Mouse (Mus musculus) liver, embryonic 16.5 days (tissue): ENCODE measurements around the gene Nlrp9c. TPM values are rescaled to one million over a fixed set of nuclear protein-coding genes. Genes with fewer than 3 reads are reported as not detected.
"Not testable (repeated sequence)": the region's sequence is repeated elsewhere in the genome, so short reads cannot be mapped to it uniquely, and the experiment has no call there.

Source experiments
- ATAC-seq: fragments of 200-750 bp; cut with Nextera tagmentation; 2 replicates; pipeline ENCODE4 v1.8.0; 2017; ENCODE audit warnings: low read depth, mild to moderate bottlenecking, moderate number of reproducible peaks, moderate library complexity
- H3K27ac ChIP-seq: fragments of 300-500 bp; sonication (generic); 2 replicates; pipeline ENCODE4 v1.5.1; 2014; ENCODE audit warnings: mild to moderate bottlenecking, low read length
- H3K27me3 ChIP-seq: fragments of 300-500 bp; sonication (generic); 2 replicates; pipeline ENCODE4 v1.6.1; 2014; ENCODE audit warnings: low read depth, low read length, mixed read lengths; ENCODE audit not compliant: control insufficient read depth, insufficient read depth
- H3K36me3 ChIP-seq: fragments of 300-500 bp; sonication (generic); 2 replicates; pipeline ENCODE4 v1.6.1; 2014; ENCODE audit warnings: mild to moderate bottlenecking; ENCODE audit not compliant: control insufficient read depth, insufficient read depth
- H3K4me1 ChIP-seq: fragments of 300-500 bp; sonication (generic); 2 replicates; pipeline ENCODE4 v1.6.1; 2014; ENCODE audit warnings: low read depth, low read length, mixed read lengths; ENCODE audit not compliant: control insufficient read depth
- H3K4me2 ChIP-seq: fragments of 300-500 bp; sonication (generic); 2 replicates; pipeline ENCODE4 v1.6.1; 2014; ENCODE audit warnings: low read depth, low read length, mixed read lengths
- H3K4me3 ChIP-seq: fragments of 300-500 bp; sonication (generic); 2 replicates; pipeline ENCODE4 v1.5.1; 2014; ENCODE audit warnings: low read depth, mild to moderate bottlenecking, low read length
- H3K9ac ChIP-seq: fragments of 300-500 bp; sonication (generic); 2 replicates; pipeline ENCODE4 v1.6.1; 2014; ENCODE audit warnings: low read depth, low read length
- H3K9me3 ChIP-seq: fragments of 300-500 bp; sonication (generic); replicated peaks from 2 replicates; pipeline ENCODE4 v1.6.1; 2016; ENCODE audit warnings: low read length; ENCODE audit not compliant: control insufficient read depth
- WGBS: fragments of 180-500 bp; shearing (Covaris S2); extraction: QIAGEN DNeasy Blood & Tissue Kit; methylation state at CpG from one replicate; pipeline ENCODE4 v1.1.7; 2014; ENCODE audit not compliant: insufficient replicate concordance; 5-methylcytosine and 5-hydroxymethylcytosine counted together
- polyA plus RNA-seq: library from polyadenylated mRNA; unstranded; fragments of >200 nt; fragmentation: Nextera tagmentation; extraction: Ambion mirVana; gene quantifications from 2 replicates; pipeline ENCODE4 v1.2.1, GENCODE M21; 2015

Gene Nlrp9c
- polyA plus RNA-seq = not detected in 2 replicates

GRCm38 (mm10) chr7:26403600-26403999, at the start of gene Nlrp9c:
TSS of gene Nlrp9c (minus strand) at chr7:26403700.
- not testable (repeated sequence) for H3K27ac ChIP-seq, H3K4me3 ChIP-seq, H3K36me3 ChIP-seq, H3K9me3 ChIP-seq, H3K9ac ChIP-seq, H3K4me2 ChIP-seq, H3K4me1 ChIP-seq, ATAC-seq, H3K27me3 ChIP-seq
- 37% methylated on average over 2 of the region's 2 CpGs for WGBS

DNA sequence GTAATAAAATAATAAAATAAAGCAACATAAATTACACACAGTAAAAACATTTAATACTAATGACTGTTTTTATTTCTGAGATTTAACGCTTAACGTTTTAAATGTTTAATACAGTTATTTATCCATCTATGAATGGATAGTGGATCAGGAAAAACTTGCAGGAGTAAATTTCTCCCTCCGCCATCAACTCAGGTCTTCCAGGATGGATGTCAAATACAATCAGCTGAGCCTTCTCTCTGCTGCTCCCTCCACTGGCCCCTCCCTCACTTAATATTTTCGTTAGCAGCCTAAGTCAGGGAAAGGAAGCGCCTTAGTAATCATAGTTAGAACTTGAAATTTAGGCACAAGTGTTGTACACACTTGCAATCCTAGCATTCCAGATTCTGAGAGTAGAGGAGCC, 31.3 kb upstream of the Nlrp9c start, which contains the start of gene Nlrp4a:
Nlrp4a (plus strand) TSS at position 301 of the 400 bp plus-strand sequence.
- no peaks in the 10 kb centered on the region for H3K4me1 ChIP-seq
- H3K9ac ChIP-seq = no peak within 1 kb of the TSS
- H3K27ac ChIP-seq = no peak within 1 kb of the TSS
- no peaks in the 10 kb centered on the region for H3K27me3 ChIP-seq
- WGBS = 62% methylated on average over 5 of the region's 5 CpGs
- no peak for ATAC-seq
- no peak within 1 kb of the TSS for H3K4me3 ChIP-seq
- no peaks in the 10 kb centered on the region for H3K9me3 ChIP-seq
- no peaks in the 10 kb centered on the region for H3K36me3 ChIP-seq
- H3K4me2 ChIP-seq = no peak within 1 kb of the TSS

DNA sequence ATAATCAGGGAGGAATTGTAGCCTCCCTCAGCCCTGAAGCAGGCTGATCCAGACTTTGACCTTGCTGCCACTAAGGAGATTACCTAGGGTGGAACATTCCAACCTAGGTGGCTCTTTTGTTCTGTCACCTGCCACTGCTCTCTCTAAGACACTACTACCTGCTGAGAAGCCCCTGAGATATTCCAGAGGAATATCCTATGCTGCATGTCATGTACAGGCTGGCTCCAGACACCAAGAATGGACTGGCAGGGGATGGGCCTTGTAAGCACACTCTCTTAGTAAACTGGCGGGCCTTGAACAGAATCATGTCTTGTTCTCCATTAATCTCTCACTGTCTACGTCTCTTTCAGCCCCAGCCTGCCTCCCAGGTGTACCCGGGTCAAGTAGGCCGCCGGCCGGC, 11.7 kb downstream of the Nlrp9c start:
- 72% methylated on average over 6 of the region's 6 CpGs for WGBS
- not testable (repeated sequence) for H3K9me3 ChIP-seq, H3K27ac ChIP-seq, ATAC-seq, H3K4me3 ChIP-seq, H3K4me2 ChIP-seq, H3K4me1 ChIP-seq, H3K36me3 ChIP-seq, H3K9ac ChIP-seq, H3K27me3 ChIP-seq

- H3K27me3 ChIP-seq, H3K36me3 ChIP-seq, H3K9ac ChIP-seq, ATAC-seq, H3K9me3 ChIP-seq, H3K4me2 ChIP-seq, H3K27ac ChIP-seq, H3K4me1 ChIP-seq, H3K4me3 ChIP-seq: not testable (repeated sequence)
- 52% methylated on average over 2 of the region's 2 CpGs for WGBS
Measured at GRCm38 (mm10) chr7:26391137-26391536, 12.4 kb downstream of the Nlrp9c start.

GRCm38 (mm10) chr7:26386691-26387090, 16.8 kb downstream of the Nlrp9c start:
- H3K36me3 ChIP-seq, H3K4me1 ChIP-seq, H3K9ac ChIP-seq, H3K4me3 ChIP-seq, H3K9me3 ChIP-seq, H3K27ac ChIP-seq, H3K27me3 ChIP-seq, ATAC-seq, H3K4me2 ChIP-seq: not testable (repeated sequence)
- WGBS = 56% methylated on average over 5 of the region's 5 CpGs

GRCm38 (mm10) chr7:26380807-26381206, 22.7 kb downstream of the Nlrp9c start:
- no peaks in the 10 kb centered on the region for H3K9me3 ChIP-seq
- WGBS = 76% methylated on average over 1 of the region's 1 CpGs
- H3K36me3 ChIP-seq = no peaks in the 10 kb centered on the region
- H3K4me3 ChIP-seq = no peak overlapping the region
- no peaks in the 10 kb centered on the region for H3K27me3 ChIP-seq
- H3K9ac ChIP-seq = no peak overlapping the region
- H3K27ac ChIP-seq = no peak overlapping the region
- H3K4me2 ChIP-seq = no peak overlapping the region
- no peaks in the 10 kb centered on the region for H3K4me1 ChIP-seq
- no peak for ATAC-seq

GRCm38 (mm10) chr7:26373221-26373620, 30.3 kb downstream of the Nlrp9c start:
- 59% methylated on average over 5 of the region's 5 CpGs for WGBS
- not testable (repeated sequence) for H3K9ac ChIP-seq

DNA sequence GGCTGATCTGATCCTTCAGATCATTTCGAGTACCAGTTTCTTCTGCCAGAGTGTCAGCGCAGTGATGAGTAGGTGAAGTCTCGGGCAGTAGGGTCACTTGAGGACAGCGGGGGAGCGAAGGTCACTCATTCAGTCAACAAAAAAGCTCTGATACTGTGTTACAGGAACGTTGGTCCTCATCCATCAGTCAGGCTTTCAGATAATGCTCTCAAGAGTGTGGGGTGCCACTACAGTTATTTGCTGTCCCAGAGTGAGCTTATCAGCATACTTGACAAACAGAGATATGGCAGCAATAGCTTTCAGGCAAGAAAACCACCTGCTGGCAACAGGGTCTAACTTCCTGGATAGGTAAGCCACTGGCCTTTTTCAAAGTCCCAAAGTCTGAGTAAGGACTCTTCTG, 46.8 kb downstream of the Nlrp9c start:
- not testable (repeated sequence) for H3K4me1 ChIP-seq, H3K27ac ChIP-seq, H3K9me3 ChIP-seq, H3K9ac ChIP-seq, ATAC-seq, H3K4me2 ChIP-seq, H3K27me3 ChIP-seq, H3K36me3 ChIP-seq, H3K4me3 ChIP-seq
- 55% methylated on average over 5 of the region's 6 CpGs for WGBS

More at GRCm38 (mm10) chr7:26373221-26373620, 30.3 kb downstream of the Nlrp9c start:
- not testable (repeated sequence) for H3K4me3 ChIP-seq, ATAC-seq, H3K4me1 ChIP-seq, H3K4me2 ChIP-seq, H3K36me3 ChIP-seq, H3K27ac ChIP-seq, H3K27me3 ChIP-seq, H3K9me3 ChIP-seq

GRCm38 (mm10) chr7:26352258-26352657, 51.2 kb downstream of the Nlrp9c start:
- 60% methylated on average over 2 of the region's 3 CpGs for WGBS
- not testable (repeated sequence) for H3K9me3 ChIP-seq, H3K27ac ChIP-seq, H3K9ac ChIP-seq, H3K36me3 ChIP-seq, H3K4me3 ChIP-seq, H3K4me2 ChIP-seq, H3K4me1 ChIP-seq, H3K27me3 ChIP-seq
- ATAC-seq = peak; percentile 56; the same call in 1 of the 2 replicates

GRCm38 (mm10) chr7:26350177-26350576, 53.3 kb downstream of the Nlrp9c start:
- not testable (repeated sequence) for H3K4me1 ChIP-seq, ATAC-seq, H3K27ac ChIP-seq, H3K9ac ChIP-seq, H3K27me3 ChIP-seq, H3K36me3 ChIP-seq, H3K4me3 ChIP-seq, H3K9me3 ChIP-seq, H3K4me2 ChIP-seq
